Mouse (Mus musculus) neutrophil, adult 5-6 weeks (primary cell): ENCODE measurements around the gene Ndufa10. TPM values are rescaled to one million over a fixed set of nuclear protein-coding genes. Genes with fewer than 3 reads are reported as not detected.
A peak's percentile ranks its signal among the peaks of the same experiment; 100 is the strongest.
"Not testable (repeated sequence)": the region's sequence is repeated elsewhere in the genome, so short reads cannot be mapped to it uniquely, and the experiment has no call there.

Source experiments
- ATAC-seq: fragments of 151-379, 151-347 bp; 2 replicates; pipeline ENCODE4 v1.8.0; 2017; ENCODE audit warnings: mild to moderate bottlenecking, moderate TSS enrichment; ENCODE audit not compliant: insufficient number of reproducible peaks, poor library complexity, low FRiP score, severe bottlenecking; ENCODE audit errors: extremely low read depth
- total RNA-seq: library from RNA; stranded (forward); fragments of 200-1000 nt; gene quantifications from 2 replicates; pipeline ENCODE4 v1.2.3, GENCODE M21; 2017

The Ndufa10 gene
- total RNA-seq, result 55.4 and 71.5 TPM in 2 replicates

DNA sequence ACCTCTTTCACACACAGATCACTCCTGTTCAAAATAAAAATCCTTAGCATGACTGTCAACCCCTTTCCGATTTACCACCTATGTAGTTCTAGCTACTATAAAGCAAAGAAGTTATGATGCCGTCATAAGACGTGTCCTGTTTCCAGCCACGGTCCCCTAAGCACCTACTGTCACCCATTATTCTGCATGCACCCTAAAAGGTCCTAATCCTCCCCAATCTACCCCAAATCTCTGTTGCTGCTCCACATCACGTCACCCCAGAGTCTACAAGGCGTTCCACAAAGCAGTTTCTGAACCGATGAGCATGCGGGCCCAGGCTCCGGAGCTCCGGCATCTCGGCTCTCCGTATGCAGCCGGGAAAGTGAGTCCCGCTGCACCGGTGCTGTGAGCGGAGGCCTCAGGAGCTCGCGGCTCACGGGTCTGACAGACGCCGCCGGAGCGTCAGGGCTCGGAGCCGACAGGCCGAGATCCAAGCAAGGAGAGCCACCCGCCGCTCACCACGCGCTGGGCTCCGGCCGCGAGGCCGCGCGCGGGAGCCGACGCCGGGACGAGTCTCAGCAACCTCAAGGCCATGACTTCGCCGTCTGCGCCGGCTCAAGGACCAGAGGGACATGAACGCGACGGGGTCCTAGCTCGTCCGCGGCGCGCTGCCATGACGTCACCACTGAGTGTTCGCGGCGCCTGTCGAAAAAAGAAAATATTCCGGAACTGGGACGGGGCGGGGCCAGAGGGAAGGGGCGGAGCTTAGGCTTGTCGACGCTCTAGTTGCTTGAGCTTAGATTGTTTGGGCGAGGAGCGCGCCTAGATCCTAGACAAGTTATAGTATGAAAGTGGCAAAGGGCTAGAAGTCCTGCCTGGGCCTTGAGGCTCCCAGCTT, at the start of gene Ndufa10:
Gene Ndufa10, minus strand, starts transcription at position 696 of the 877 bp plus-strand sequence.
- ATAC-seq, result peak; percentile 96

DNA sequence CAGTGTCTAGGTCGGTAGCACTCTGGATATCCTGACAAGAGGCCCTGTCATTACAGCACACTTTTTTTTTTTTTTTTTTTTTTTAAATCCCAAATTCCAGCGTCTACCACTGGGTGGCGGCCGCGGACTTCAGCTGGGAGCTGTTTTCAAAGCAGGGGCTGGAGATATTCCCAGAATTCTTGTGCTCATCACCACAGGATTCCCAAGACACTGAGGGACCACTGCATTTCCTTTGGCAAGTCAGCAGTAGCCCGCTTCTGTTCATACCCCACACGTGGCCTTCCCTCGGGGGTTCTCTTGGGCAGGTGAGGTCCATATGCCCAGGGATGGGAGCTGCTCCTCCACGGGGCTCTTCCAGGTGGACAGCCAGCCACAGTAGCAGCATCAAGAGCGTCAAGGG, 47.7 kb upstream of the Ndufa10 start:
- ATAC-seq, result no peak

DNA sequence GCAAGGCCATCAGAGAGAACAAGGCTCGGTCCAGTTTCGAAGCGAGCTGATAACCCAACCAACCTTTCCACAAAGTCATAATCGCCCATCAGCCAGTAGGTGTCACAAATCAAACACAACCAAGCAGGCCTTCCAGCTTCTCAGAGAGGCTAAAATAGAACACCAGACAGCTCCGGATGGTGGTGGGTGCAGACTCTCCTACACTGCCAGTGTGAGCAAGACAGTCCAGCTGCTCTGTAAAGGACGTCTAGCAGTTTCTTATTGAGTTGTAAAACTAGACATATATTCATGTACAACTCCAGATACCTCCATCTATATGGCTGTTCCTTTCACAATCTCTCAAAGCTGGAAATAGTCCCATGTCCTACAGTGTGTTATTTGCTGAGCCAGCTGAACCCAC, 45.4 kb upstream of the Ndufa10 start:
- ATAC-seq, result no peak

DNA sequence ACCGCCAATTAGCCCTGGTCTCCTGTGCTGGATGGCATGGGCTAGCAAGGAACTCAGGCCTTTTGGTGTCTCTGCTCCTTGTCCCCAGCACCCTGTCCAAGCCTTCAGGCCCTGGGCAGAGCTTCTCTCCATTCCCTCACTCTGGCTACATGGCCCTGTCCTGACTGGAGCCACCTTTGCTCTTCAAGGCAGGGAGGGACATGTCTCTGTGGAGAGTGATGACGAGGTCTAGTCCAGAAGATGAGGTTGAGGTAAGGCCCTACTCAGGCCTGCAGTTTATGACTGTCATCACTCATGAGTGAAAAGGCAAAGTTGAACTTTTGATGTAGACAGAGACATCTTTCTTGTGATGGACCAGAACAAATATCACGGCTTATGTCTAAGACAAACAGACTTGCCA, 44.9 kb upstream of the Ndufa10 start, which contains the start of gene Olfr1414:
Gene Olfr1414, minus strand, starts transcription at position 101 of the 400 bp plus-strand sequence.
- no peak for ATAC-seq

DNA sequence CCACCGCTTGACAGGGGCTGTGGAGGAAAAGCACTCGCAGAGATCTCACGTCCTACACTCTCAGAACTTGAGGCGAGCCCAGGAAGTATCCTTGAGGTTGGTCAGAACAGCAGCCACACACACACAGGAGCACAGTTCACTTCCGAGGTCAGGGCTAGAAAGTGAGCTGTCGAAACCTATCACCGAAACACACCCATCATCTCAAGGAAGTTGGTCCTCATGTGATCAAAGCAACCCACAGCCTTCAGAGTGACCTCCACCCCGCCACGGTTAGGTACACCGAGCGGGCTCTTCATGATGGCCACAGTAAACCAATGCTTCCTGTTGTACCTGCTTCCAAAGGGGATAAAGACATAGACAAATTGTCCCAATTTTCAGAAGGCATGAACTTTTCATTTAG, 41.7 kb upstream of the Ndufa10 start:
- no peak for ATAC-seq

DNA sequence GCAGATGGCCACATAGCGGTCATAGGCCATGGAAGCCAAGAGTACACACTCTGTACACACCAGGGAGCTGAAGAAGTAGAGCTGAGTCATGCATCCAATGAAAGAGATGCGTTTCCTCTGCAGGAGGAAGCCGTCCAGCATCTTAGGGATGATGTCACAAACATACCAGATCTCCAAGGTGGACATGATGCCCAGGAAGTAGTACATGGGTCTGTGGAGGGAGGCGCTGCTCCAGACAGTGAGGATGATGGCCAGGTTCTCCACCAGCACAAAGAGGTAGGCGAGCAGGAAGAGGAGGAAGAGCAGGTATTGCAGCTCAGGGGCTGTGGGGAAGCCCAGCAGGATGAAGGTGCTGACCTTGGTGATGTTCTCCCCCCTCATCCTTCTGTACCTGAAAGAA, 38.0 kb upstream of the Ndufa10 start:
- ATAC-seq, result not testable (repeated sequence)

DNA sequence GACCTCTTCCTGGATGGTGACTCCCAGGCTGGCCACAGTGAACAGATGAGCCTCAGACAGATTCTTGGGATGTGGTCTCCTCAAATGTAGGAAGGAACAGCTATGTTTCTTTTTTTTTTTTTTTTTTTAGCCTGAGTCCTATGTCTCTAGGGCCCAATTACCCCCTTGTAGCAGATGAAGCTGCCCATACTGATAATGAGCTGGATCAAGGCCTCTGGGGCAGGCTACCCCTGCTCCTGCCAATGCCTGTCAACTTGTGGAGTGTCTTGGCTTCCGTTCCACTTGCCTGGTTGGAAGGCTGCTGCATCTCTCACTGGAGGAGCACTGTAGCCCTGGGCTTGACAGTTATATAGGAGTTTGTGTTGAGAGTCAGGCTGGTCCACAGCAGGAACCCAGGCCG, 22.3 kb upstream of the Ndufa10 start, which contains the start of gene Olfr1415:
Gene Olfr1415, minus strand, starts transcription at position 101 of the 400 bp plus-strand sequence.
- no peak for ATAC-seq

DNA sequence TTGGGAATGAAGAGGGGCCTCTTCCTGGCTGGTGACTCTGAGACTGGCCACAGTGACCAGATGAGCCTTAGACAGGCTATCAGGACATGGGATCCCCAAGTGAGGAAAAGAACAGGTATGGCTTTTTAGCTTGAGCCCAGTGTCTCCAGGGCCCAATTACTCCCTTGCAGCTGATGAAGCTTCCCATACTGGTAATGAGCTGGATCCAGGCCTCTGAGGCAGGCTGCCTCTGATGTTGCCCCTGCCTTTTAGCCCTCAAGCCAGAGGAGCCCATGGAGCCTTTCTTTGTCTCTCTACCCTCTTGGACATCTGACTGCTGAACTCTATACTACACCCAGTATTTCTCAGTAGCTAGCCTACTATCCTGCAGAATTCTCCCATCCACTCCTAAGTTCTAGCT, 11.4 kb upstream of the Ndufa10 start, which contains the start of gene Olfr1416:
Gene Olfr1416, minus strand, starts transcription at position 101 of the 400 bp plus-strand sequence.
- no peak for ATAC-seq

DNA sequence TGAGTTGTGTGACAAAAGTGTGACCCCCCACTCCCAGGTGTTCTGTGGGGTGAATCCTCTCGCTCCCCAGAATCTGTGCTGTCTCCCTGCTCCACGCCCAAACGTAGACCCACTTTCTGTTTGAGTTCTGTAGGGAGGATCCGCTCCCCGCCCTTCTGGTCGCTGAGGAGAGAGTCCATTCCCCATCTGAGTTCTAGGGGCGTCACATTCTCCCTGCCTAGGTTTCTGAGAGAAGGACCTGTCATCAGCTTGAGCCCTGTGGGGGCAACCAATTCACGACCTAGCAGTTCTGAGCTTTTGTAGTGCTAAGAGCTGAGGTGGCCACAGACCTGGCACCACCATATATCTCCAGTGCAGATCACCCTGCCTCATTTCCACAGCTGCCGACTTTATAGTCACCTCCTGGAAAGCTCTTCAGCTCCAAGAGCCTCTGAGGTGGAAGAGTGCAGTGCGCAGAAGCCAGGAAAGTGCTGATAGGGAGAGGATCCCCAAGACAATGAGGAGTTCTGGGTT, 462 bp upstream of the Ndufa10 start:
- ATAC-seq, result peak; percentile 18; the same call in 1 of the 2 replicates

DNA sequence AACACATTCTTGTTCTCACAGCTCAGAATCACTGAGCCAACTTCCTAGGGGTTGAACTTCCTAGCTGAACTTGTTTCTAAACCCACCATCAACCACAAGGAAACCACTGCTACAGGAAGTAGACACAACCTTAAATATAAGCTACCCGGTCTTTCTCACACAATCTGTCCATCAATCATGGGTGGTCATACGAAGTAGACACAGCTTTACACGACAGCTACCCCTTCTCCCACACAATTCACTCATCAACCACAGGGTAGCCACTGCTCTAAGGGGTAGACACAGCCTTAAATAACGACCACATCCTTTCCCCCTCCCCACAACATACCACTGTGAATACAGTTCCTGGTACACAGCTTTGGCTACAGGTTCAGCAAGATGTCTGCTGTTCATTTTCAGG, 4.8 kb downstream of the Ndufa10 start:
- ATAC-seq, result no peak

DNA sequence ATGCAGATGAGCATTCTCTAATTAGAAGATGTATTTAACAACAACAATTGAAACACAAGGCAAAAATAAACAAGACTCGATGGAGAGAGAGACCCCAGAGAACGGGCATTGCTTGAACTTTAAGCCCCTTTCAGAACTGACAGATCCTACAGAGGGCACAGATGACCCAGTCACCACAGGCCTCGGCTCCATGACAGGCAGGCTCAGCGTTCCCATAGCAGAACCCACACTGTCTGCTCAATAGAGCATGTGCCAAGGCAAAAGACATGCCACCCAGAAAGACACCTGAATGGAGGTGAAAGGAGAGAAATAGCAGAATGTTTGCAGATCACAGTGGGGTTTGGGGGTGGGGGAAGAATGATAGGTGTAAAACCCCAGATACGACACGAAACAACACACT, 15.2 kb downstream of the Ndufa10 start:
- no peak for ATAC-seq

DNA sequence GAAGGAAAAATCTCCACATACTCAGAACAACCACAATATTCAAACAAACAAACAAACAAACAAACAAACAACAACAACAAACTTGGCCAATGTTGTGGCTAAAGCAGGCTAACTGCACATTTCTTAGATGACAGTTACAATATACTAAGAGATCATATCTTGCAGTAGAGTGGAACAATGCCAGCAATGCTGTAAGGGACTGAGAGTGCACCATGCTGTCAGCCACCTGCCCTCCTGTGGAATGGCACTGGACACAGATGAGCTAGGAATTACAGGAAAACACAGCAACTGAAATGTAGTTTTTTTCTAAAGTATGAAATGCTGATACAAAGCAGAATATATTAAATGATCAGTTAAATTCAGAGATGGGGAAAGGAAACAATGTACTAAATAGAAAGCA, 15.9 kb downstream of the Ndufa10 start:
- no peak for ATAC-seq

DNA sequence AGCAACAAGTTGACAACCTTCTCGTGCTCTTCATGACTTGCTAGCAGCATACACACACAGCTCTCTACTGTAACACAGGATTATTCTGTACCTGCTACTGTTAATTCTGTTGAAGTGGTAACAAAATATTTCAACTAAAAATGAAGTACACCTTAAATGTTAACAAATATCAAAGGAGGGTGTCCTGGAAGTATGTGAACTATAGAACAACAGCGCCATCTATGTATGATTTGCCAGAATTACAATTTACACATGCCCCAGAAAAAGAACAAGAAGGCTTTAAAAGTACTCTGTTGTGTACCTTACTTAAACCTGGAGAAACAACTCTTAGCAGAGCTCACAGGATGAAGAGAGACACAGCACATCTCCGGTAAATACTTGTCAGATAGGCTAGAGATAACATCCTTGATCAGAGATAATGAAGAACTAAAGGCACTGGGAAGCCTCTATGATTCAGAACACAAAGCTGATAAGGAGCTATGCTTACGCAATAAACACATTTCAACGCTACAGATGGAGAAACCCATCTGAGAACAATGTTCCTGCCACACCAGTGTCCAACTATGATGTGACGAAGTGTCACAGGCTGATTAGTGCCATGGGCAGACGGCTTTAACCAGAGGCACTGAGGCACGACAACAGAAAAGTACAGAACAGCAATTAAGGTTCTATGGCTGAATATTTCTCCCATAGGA, 19.8 kb downstream of the Ndufa10 start:
- ATAC-seq, result no peak

DNA sequence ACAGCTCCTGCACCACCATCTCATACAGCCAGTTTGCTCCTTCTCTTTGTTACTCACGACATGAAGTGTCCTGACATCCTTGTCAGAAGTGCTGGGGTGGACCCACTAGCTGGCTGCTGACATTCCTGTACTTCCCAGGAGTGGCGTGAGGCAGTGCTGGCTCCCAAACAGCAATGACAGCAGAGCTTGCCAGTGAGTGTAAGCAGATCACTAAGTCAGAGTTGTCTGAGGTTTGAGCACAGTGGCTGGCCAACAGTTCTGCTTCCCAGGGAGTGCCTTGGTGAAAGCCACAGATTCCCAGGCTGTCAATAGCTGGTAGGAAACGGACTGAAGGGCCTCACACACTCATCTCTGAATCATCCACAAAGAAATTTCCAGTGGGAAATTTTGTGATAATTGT, 25.4 kb downstream of the Ndufa10 start:
- no peak for ATAC-seq

DNA sequence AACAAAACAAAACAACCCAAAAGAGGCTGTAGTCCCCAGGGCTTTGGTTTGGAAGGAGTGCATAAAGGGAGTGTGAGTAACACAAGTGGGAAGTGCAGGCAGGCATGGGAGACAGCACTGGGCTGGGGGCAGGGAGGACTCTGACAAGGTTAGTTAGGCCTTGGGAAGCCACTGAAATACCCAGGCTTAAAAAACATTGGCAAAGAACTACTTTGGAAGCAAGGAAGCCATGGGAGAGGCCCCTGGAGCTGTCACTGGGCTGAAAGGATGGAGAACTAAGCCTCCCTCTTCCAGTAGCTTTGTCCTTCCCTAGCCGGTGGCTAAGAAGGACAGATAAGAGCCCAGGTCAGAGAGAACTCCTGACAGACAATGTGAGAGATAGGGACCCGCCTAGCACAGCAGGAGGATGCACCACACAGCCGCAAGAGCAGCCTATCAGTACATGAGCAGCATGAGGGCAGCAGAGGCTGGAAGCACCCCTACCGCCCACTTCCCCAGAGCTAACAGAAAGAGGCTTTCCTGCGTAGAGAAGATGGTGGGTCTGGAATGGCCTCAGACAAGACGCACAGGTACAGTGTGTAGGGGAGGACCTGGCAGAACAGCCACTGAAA, 32.1 kb downstream of the Ndufa10 start:
- no peak for ATAC-seq

DNA sequence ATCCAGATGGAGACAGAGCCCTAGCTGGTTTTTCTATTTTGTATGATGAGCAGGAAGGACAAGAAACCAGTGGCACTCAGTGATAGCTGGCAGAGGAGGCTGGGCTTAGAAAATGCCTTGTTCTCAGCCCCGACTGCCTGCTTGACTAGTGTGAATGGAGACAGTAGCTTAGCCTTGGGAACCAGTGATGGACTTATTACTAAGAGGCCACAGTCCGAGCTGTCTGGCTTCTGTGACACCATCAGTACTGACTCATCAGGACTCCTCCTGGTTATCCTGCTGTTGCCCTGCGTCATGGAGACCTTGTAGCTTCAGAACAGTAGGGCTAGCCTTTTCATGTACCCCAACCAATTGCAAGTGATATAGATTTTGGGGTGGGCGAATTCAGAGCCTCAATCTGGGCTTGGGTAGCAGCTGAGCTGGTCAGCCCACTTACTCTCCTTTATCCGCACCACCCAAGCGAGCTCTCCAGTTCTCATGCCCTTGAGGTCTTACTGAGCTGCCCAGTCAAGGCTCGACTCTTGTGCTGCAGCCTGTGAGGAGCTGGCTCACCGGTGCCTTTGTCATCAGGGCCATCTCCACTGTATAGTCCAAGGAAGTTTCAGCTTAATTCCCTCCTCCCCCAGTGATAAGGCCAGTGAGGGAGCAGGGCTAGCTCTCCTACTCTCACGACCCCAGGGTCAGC, 33.5 kb downstream of the Ndufa10 start:
- ATAC-seq, result no peak

DNA sequence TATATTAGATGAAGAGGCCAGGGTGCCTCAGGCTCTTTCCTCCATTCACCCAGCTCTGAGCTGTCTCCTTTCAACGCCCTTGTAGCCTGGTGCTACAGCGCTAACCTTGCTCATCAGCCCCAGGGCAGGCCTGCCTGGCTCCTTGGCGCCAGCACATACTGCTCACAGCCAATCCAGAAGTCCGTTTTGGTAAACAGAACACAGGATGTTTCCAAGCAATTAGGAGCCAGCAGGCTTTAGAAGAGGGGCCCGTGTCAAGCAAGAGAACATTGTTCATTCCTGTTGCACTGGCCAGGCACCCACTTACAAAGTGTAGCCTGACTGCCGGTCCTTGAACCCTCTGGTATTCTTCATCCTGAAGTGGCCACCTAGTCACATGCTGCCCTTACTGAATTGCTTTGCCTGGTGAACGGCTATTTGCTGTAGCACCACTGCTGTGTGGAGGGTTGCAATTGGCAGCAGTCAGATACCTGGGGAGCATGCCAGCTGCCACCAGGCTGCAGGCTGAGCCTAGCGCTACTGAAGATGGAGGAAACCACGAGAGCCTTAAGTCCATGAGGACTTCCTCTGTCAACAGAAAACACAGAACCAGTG, 35.9 kb downstream of the Ndufa10 start:
- no peak for ATAC-seq

DNA sequence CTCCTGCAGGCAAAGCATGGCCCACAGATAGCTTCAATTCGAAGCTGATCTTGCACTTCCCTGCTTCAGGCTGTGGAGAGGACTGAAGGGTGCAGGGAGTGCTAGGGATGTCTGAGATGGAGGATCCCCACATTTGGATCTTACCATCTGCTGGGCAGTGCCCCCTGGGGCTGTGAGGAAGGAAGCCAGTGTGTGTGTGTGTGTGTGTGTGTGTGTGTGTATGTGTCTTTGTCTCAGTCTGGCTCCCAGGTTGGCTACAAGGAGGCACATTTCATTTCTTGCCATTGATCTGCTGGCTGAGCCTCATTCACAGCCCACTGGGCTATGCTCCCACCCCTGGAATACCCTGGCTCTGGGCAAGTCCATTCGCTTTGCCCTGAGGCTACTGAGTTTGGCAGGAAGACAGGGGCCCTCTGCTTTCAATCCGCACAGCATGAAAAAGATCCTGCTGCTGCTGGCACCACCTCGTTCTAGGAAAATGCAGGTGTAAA, 36.8 kb downstream of the Ndufa10 start:
- ATAC-seq, result no peak
